Mouse (Mus musculus) CD8-positive naive resting alpha-beta T cell, adult 2 months (primary cell): ENCODE data around the gene Gm16485.

Experiments used
- DNase-seq, 2 experiments: peaks; one replicate each; pipeline ENCODE4 v3.0.0; 2022; ENCODE audit warnings: low read depth in 2 of 2, low spot score in 2 of 2

Gene Gm16485

DNA sequence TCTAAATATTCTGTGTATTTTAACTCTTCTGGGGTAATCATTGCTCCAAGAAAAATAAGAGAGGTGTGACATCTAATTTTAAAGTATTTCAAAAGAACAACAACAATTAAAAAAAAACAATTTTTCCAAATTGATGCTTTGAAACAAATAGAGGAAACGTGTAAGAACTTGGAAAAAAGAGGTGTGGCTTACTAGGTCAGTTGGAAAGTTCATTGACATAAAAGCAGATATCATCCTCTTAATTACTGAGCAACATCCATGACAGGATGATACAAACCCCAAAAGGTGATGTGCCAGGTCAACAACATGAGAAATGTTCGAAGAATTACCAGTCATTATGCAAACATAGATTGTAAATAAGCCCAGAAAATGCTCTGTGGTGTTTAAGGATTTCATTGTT, at the start of gene Gm16485:
TSS of gene Gm16485 (plus strand) at position 301 of the 400 bp plus-strand sequence.
- no peak for DNase-seq

DNA sequence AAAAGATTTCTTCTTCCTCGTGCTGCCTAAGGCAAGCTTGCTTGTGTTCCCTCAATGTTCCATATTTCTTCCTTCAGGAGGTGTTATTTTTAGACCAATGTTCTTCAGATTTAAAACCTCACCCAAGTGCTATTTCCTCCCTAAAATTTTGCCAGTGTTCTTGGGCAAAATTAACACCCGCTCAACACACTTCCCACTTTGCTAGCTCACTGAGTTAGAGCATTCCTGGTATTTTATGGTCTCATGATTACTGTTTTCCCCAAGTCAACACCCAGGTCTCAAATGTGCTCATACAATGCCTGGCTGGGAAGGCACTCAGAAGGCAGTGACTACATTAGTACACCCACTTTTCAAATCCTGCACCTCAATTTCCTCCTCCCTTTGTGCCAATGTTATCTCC, 44.0 kb upstream of the Gm16485 start:
- DNase-seq: no peak

DNA sequence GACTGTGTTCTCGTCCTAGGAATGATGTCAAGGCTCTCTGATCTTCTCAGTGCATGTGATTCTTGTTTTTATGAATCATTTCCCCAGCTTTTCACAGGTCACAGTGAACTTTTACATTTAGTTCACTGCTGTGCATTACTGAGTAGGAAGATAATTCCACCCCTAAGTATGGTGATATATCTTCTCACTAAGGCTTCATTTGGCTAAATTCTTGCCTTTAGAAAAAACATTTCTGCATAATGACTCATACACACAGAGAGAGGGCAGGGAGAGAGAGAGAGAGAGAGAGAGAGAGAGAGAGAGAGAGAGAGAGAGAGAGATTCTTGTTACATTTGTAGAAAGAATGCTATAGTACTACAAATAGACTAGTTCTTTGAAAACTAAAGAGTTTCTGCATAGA, 33.8 kb upstream of the Gm16485 start:
- no peak for DNase-seq

DNA sequence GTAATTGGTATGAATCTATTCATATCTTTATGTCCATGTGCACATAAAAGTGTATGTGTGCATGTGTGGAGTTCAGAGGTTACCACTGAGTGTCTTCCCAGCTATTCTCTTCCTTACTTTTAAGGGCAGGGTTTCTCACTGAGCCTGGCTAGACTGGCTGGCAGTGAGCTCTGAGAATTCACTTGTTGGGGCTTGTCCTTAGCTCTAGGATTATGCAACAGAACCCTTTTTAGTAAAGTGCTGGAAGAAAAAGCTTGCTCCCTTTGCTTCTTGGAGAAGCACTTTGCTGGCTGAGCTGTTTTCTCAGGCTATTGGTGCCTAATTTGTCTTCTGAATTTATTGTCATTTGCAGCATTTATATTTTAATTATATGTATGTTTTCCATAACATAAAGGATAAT, 18.3 kb upstream of the Gm16485 start:
- no peak for DNase-seq

DNA sequence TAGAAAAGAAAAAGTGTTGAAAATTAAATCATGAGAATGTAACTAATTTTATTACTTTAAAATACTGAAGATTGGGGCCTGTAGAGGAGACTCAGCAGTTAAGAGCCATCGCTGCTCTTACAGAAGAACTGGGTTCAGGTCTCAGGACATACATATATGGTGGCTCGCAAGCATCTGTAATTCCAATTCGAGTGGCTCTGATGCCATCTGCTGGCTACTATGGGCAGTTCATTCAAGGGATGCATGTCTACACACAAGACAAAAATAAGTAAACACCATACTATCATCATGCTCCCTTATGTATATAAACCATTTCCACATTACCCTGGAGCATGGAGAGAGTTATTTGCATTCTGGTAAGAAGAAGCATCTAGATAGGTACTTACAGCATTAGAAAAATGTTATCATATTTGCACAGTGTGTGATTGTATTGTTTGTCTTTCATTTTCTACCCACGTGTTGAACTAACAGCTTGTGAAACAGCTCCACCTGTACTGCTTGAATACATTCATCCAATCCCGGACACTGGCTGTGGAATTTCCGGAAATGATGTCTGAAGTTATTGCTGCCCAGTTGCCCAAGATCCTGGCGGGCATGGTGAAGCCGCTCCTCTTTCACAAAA, 7.0 kb upstream of the Gm16485 start:
- no peak for DNase-seq

DNA sequence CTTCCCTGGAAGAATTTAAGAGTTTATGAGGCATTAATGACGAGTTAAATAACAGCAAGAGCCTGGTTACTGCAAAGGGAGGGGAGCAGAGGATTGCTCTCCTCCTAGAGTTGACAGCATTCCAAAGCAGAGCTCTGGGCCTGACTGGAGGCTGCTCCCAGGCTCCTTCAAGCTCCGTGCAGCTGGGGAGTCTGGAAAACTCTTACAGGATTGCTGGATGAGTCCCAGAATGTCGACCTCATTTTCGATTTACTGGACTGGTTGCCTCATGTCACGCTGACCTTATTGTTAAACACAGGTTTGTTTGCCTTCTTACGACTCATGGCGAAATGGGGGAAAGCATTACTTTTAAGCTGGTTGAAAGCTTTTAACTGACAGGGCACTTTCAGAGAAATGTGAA, 1.4 kb upstream of the Gm16485 start:
- DNase-seq: no peak

DNA sequence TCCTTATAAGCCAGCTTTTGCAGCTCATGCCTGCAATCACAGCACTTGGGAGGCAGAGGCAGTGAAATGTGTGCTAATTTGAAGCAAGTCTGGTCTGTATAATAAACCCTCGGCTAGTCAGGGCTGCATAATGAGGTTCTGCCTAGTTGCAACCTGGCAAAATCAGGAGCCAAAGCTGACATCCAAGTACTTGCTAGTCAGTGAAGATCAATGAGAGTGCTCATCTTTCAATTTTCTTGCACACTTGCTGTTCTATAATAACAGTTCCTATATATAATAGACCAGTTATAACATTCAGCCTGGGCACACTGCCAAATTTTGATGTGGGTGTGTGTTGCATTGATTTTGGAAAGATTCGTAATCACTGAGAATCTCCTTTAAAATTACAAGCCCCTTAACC, 6.2 kb downstream of the Gm16485 start:
- DNase-seq: no peak

DNA sequence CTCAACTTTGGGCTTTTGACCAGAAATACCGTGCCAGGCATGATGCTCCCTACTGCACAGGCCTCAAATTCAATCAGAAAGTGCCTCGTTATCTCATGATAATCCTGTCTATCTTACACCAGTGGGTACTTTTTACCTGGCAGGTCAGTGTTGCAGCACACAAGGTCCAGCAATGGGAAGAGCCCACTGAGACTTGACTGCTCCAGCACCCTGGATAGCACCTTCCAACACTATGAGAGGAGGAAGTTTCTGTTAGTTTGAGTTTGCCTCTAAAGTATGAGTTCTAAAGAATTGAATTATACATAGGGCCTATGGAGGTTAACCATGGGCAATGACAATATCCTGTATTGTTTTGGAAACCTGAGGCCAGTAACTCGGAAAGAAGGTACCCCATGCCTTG, 10.7 kb downstream of the Gm16485 start:
- no peak for DNase-seq

DNA sequence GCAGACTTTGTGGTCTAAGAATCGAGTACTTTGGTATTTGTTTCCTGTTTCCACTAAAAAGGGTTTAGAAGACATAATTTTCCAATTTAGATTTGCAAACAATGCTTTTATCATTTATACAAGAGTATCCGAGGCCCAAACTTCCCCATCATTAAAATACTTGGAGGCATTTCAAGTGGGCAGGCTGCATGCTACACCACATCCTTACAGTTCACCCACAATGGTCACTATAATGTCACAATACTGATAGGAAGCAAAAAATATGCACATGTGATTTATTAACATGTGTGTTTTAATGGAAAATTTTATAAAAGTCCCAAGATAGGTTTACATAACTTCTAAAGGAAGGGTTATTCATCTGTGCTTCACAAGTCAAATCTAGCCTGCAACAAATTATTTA, 24.9 kb downstream of the Gm16485 start:
- DNase-seq: no peak

DNA sequence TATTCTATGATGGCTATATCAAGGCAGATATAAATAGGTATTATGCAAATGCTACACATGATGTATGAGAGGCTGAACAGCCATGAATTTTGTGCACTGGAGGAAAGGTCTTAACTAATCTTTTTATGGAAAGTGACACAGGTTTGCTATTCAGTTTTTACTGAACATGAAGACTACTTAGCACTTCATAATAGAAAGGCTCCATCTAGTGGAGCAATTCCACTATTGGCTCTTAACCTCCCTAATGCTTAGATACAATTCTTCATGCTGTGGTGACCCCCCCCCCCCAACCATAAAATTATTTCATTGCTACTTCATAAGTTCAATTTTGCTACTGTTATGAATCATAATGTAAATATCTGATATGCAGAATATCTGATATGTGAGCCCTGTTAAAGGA, 29.6 kb downstream of the Gm16485 start:
- DNase-seq: no peak

DNA sequence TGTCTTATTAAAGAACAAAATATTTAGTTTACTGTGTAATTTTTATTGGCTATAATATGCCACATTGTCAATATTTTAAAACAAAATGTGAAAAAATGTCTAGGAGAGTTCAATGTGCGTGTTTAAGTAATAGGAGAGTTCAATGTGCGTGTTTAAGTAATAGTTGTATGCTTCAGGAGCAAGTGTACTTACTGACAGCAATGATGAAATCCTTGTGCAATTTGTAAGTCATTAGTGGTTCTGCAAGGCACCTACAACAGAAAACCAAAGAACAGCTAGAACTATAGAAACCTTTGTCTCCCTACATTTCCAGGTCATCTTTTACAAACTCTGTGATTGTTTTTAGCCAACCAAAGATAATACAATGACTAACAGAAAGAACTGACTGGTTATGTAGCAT, 43.5 kb downstream of the Gm16485 start:
- no peak for DNase-seq
